Mouse (Mus musculus) MEL (cell line): Measurements from ENCODE around the gene Zfp282.

ENCODE experiments used
- EP300 ChIP-seq, 2 experiments: IDR thresholded peaks; 2 replicates each; pipeline ENCODE4 v1.6.1; 2011; ENCODE audit warnings: improper control_type of control experiment in 2 of 2, low read length in 2 of 2, low read depth in 1 of 2, mild to moderate bottlenecking in 1 of 2
- ETS1 ChIP-seq: IDR thresholded peaks from 2 replicates; pipeline ENCODE4 v1.6.1; 2012; ENCODE audit warnings: low read depth, mild to moderate bottlenecking, inconsistent platforms, low read length, improper control_type of control experiment, moderate library complexity
- GABPA ChIP-seq: IDR thresholded peaks from 2 replicates; pipeline ENCODE4 v1.6.1; 2012; ENCODE audit warnings: low read depth, mild to moderate bottlenecking, inconsistent platforms, low read length, improper control_type of control experiment, moderate library complexity
- USF2 ChIP-seq, 2 experiments: IDR thresholded peaks; 2 replicates each; pipeline ENCODE4 v1.6.1; 2011 to 2012; ENCODE audit warnings: improper control_type of control experiment in 2 of 2, low read length in 2 of 2, borderline replicate concordance in 1 of 2, inconsistent platforms in 1 of 2, low read depth in 1 of 2, mild to moderate bottlenecking in 1 of 2; ENCODE audit not compliant: insufficient read depth in 1 of 2
- ZKSCAN1 ChIP-seq: IDR thresholded peaks from 2 replicates; pipeline ENCODE4 v1.6.1; 2012; ENCODE audit warnings: low read depth, mild to moderate bottlenecking, inconsistent platforms, low read length, improper control_type of control experiment, moderate library complexity

DNA sequence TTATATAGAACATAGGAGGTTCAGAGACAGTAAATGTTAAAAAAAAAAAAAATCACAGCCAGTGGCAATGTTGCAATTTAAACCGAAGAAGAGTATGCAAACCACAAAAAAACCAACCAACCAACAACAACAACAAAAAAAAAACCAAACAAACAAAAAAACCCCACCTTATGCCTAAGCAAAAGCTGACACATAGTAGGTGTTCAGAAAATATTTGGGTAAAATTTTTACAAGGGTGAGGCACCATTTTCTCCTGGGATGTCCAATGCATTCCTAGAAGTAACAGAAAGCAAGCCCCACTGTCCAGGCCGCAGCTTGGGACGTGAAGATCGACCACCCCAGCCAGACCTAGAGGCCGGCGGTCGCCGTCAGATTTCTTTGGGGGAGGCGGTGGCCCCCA is at the start of gene Zfp282:
- peak; percentile 94 for TF ChIP-seq ZKSCAN1
- no peak for TF ChIP-seq ETS1
- TF ChIP-seq USF2 (IDR thresholded peaks at IDR 0.05; ENCODE audit: borderline replicate concordance in 1 of 2, insufficient read depth in 1 of 2, low read depth in 1 of 2, low read length in 2 of 2), result no peak
- no peak for TF ChIP-seq EP300 (IDR thresholded peaks at IDR 0.05; ENCODE audit: low read depth in 1 of 2, low read length in 2 of 2)
- no peak for TF ChIP-seq GABPA
